ENCODE assay signal across 8 mouse cellular contexts in the genomic region with DNA sequence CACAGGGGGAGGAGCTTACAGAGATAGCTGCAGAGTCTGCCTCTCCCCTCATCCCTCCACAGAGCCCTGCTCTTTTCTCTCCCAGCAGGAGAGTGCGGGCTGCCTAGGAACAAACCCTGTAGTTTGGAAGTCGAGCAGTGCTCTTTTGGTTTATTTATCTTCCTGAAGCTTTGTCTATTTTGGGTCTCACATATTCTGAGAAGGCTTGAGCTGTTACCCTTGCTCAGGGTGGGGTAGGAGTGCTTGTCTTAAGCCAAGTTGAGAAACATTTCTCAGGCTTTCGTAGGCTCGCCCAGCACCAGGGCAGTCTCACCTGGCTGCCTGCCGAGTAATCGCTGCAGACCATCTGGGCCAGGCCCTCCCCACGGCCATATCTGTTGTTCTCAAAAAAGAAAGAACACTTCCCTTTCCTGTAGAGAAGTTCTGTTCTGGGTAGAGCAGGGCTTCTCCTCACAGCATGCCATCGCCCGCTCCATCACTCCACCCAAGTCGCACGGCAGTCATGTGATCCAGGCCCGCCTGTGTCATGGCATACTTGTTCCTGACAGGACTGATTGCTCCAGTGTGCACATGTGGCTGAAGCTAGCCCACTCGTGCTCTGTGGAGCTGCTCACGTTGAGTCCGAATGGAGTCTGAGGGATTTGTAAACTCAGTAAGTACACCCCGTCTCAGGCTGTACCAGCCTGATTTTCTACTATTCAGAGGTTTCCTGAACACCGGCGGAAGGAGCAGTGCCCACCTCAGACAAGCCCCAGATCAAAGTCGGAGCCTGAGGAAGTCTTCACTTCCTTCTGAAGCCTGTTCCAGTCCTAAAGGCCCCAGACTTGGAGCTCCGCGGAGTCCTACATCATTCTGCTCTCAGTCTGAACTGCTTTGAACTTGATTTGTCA. TPM values are rescaled to one million over a fixed set of nuclear protein-coding genes. Genes with fewer than 3 reads are reported as not detected.
DNase-seq lines count a peak whose midpoint lies in the region; ATAC-seq lines count a peak whose summit lies in the region.

No protein-coding gene starts in this region.

- no peaks in the 10 kb centered on the region for H3K4me1 ChIP-seq in neural tube, embryonic 12.5 days
- H3K4me1 ChIP-seq in heart, embryonic 13.5 days: peaks cover 29% of the 10 kb centered on the region
- peaks cover 7% of the 10 kb centered on the region for H3K4me1 ChIP-seq in kidney, embryonic 16.5 days (ENCODE audit: insufficient read depth, low read length)
- H3K4me1 ChIP-seq in liver, embryonic 16.5 days (ENCODE audit: control insufficient read depth, low read depth, low read length): peaks cover 4% of the 10 kb centered on the region; the same call in 1 of the 2 replicates

- no peak overlapping the region for H3K27ac ChIP-seq in neural tube, embryonic 12.5 days
- H3K27ac ChIP-seq in heart, embryonic 13.5 days (replicated peaks): peak overlapping the region; percentile 3; the same call in 1 of the 2 replicates
- H3K27ac ChIP-seq in kidney, embryonic 16.5 days (ENCODE audit: low read length): peak overlapping the region; percentile 36; the same call in 1 of the 2 replicates
- H3K27ac ChIP-seq in liver, embryonic 16.5 days (ENCODE audit: low read length): no peak overlapping the region

- 56% methylated on average over 21 of the region's 21 CpGs for WGBS in neural tube, embryonic 12.5 days
- 31% methylated on average over 21 of the region's 21 CpGs for WGBS in heart, embryonic 13.5 days
- WGBS in kidney, embryonic 16.5 days: 52% methylated on average over 21 of the region's 21 CpGs
- WGBS in liver, embryonic 16.5 days (ENCODE audit: insufficient replicate concordance): 12% methylated on average over 21 of the region's 21 CpGs

- ATAC-seq in neural tube, embryonic 12.5 days (ENCODE audit: low FRiP score, low read depth): 0 out of 2 replicates have a peak, but pooled peaks have one; percentile 17
- ATAC-seq in heart, embryonic 13.5 days (ENCODE audit: extremely low read depth, insufficient number of reproducible peaks, low FRiP score, low TSS enrichment): no peak
- peak; percentile 61 for ATAC-seq in kidney, embryonic 16.5 days (ENCODE audit: low FRiP score, low TSS enrichment)
- ATAC-seq in liver, embryonic 16.5 days (ENCODE audit: low read depth): peak; percentile 77
- ATAC-seq in neutrophil, adult 5-6 weeks (ENCODE audit: extremely low read depth, insufficient number of reproducible peaks, low FRiP score, poor library complexity, severe bottlenecking): peak; percentile 75

- H3K9me3 ChIP-seq in neural tube, embryonic 12.5 days: no peaks in the 10 kb centered on the region
- no peaks in the 10 kb centered on the region for H3K9me3 ChIP-seq in heart, embryonic 13.5 days
- H3K9me3 ChIP-seq in kidney, embryonic 16.5 days (ENCODE audit: low read length): no peaks in the 10 kb centered on the region
- no peaks in the 10 kb centered on the region for H3K9me3 ChIP-seq in liver, embryonic 16.5 days (replicated peaks; ENCODE audit: control insufficient read depth, low read length)

- H3K4me2 ChIP-seq in neural tube, embryonic 12.5 days (replicated peaks): 0 out of 2 replicates have a peak overlapping the region, but pooled peaks have one; percentile 2
- peak overlapping the region; percentile 55 for H3K4me2 ChIP-seq in heart, embryonic 13.5 days
- H3K4me2 ChIP-seq in kidney, embryonic 16.5 days (replicated peaks; ENCODE audit: low read depth, low read length): peak overlapping the region; percentile 31
- peak overlapping the region; percentile 41 for H3K4me2 ChIP-seq in liver, embryonic 16.5 days (ENCODE audit: low read depth, low read length)

- no peak for DNase-seq in neural tube, embryonic 10.5 days (ENCODE audit: extremely low spot score, low spot score)
- DNase-seq in cerebellum, postnatal 14 days: peak; percentile 79 to 83
- DNase-seq in thymus, postnatal 0 days (ENCODE audit: low spot score): peak; percentile 32

- H3K27me3 ChIP-seq in neural tube, embryonic 12.5 days (replicated peaks): no peaks in the 10 kb centered on the region
- no peaks in the 10 kb centered on the region for H3K27me3 ChIP-seq in heart, embryonic 13.5 days (replicated peaks)
- no peaks in the 10 kb centered on the region for H3K27me3 ChIP-seq in kidney, embryonic 16.5 days (ENCODE audit: insufficient read depth, low read length)
- H3K27me3 ChIP-seq in liver, embryonic 16.5 days (ENCODE audit: control insufficient read depth, insufficient read depth, low read depth, low read length): no peaks in the 10 kb centered on the region

- H3K9ac ChIP-seq in neural tube, embryonic 12.5 days: no peak overlapping the region
- 0 out of 2 replicates have a peak overlapping the region, but pooled peaks have one; percentile 0 for H3K9ac ChIP-seq in heart, embryonic 13.5 days
- no peak overlapping the region for H3K9ac ChIP-seq in kidney, embryonic 16.5 days (replicated peaks; ENCODE audit: low read length)
- H3K9ac ChIP-seq in liver, embryonic 16.5 days (ENCODE audit: low read depth, low read length): no peak overlapping the region

- H3K36me3 ChIP-seq in neural tube, embryonic 12.5 days: no peaks in the 10 kb centered on the region
- H3K36me3 ChIP-seq in heart, embryonic 13.5 days: no peaks in the 10 kb centered on the region
- H3K36me3 ChIP-seq in kidney, embryonic 16.5 days (ENCODE audit: insufficient read depth, low read length): no peaks in the 10 kb centered on the region
- H3K36me3 ChIP-seq in liver, embryonic 16.5 days (ENCODE audit: control insufficient read depth, insufficient read depth): no peaks in the 10 kb centered on the region

- H3K4me3 ChIP-seq in neural tube, embryonic 12.5 days: no peak overlapping the region
- H3K4me3 ChIP-seq in heart, embryonic 13.5 days: peak overlapping the region; percentile 11
- H3K4me3 ChIP-seq in kidney, embryonic 16.5 days (ENCODE audit: low read length): no peak overlapping the region
- H3K4me3 ChIP-seq in liver, embryonic 16.5 days (ENCODE audit: low read depth, low read length): no peak overlapping the region; the same call in 1 of the 2 replicates

RNA-seq across cellular contexts. Expression of a gene that starts 35.5 kb away (rescaled TPM):
- 1.6 and 2.5 TPM in 2 replicates for polyA plus RNA-seq in neural tube, embryonic 12.5 days (2016; fragmentation: Nextera tagmentation; extraction: Ambion mirVana)
- polyA plus RNA-seq in heart, embryonic 13.5 days (2015; fragmentation: Nextera tagmentation; extraction: Ambion mirVana): 1.7 and 2.0 TPM in 2 replicates
- 3.7 and 4.3 TPM in 2 replicates for polyA plus RNA-seq in kidney, embryonic 16.5 days (2015; fragmentation: Nextera tagmentation; extraction: Ambion mirVana)
- 2.2 and 2.6 TPM in 2 replicates for polyA plus RNA-seq in liver, embryonic 16.5 days (2015; fragmentation: Nextera tagmentation; extraction: Ambion mirVana)
- 0.70 TPM in 1 of 2 replicates, not detected in the other for total RNA-seq in neutrophil, adult 5-6 weeks (2017)
- 1.0 and 1.4 TPM in 2 replicates for polyA plus RNA-seq in thymus, postnatal 0 days (2015; fragmentation: Nextera tagmentation; extraction: Ambion mirVana)

RNA-seq across cellular contexts. Expression of a gene that starts 50.5 kb away (rescaled TPM):
- 1.0 and 1.4 TPM in 2 replicates for polyA plus RNA-seq in neural tube, embryonic 12.5 days (2016; fragmentation: Nextera tagmentation; extraction: Ambion mirVana)
- 1.8 and 2.1 TPM in 2 replicates for polyA plus RNA-seq in heart, embryonic 13.5 days (2015; fragmentation: Nextera tagmentation; extraction: Ambion mirVana)
- polyA plus RNA-seq in kidney, embryonic 16.5 days (2015; fragmentation: Nextera tagmentation; extraction: Ambion mirVana): 8.5 and 8.6 TPM in 2 replicates
- 0.37 and 0.68 TPM in 2 replicates for polyA plus RNA-seq in liver, embryonic 16.5 days (2015; fragmentation: Nextera tagmentation; extraction: Ambion mirVana)
- total RNA-seq in neutrophil, adult 5-6 weeks (2017): 60.8 and 66.5 TPM in 2 replicates
- 10.8 and 11.2 TPM in 2 replicates for polyA plus RNA-seq in thymus, postnatal 0 days (2015; fragmentation: Nextera tagmentation; extraction: Ambion mirVana)

Comparison
In these comparisons a context has a peak if more than half of its experiments do, and no peak if none do; other contexts are left out.
1. H3K27ac ChIP-seq: peak in heart, embryonic 13.5 days (single experiment) and kidney, embryonic 16.5 days (single experiment); none in neural tube, embryonic 12.5 days (single experiment) and liver, embryonic 16.5 days (single experiment).
2. H3K4me2 ChIP-seq: peak in every context shown above with its lines; median percentile 55 in heart, embryonic 13.5 days; 41 in liver, embryonic 16.5 days; 31 in kidney, embryonic 16.5 days; 2 in neural tube, embryonic 12.5 days.